Mouse (Mus musculus) lung, postnatal 4 days (tissue): ENCODE results near the gene Foxp2.

Experiments used
- DNase-seq, 2 experiments: peaks; one replicate each; pipeline ENCODE4 v3.0.0; 2021

Gene Foxp2

GRCm38 (mm10) chr6:14901183-14901970, at the start of gene Foxp2:
Gene Foxp2, plus strand, starts transcription at chr6:14901349.
- peak; percentile 70 to 81 for DNase-seq

GRCm38 (mm10) chr6:14885199-14885598, 15.9 kb upstream of the Foxp2 start:
- DNase-seq: no peak

DNA sequence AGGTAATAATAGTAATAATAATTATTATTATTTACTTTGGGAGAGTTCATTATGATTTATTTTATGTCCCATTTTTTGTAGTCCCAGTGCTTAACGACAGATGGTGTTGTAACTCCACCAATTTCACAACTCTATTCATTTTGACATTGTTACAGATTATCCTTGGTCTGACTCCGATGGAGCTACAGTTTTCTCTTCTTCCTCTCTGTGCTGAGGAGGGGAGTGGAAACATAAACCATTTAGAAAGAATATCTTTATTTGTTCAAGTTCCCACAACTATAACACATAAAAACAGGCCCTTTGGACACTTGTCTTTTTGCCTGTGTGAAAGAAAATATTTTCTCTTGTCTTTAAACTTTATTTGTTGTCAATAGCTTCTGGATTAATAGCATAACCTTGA, 4.1 kb upstream of the Foxp2 start:
- DNase-seq: peak in 1 of 2 experiments; percentile 11

DNA sequence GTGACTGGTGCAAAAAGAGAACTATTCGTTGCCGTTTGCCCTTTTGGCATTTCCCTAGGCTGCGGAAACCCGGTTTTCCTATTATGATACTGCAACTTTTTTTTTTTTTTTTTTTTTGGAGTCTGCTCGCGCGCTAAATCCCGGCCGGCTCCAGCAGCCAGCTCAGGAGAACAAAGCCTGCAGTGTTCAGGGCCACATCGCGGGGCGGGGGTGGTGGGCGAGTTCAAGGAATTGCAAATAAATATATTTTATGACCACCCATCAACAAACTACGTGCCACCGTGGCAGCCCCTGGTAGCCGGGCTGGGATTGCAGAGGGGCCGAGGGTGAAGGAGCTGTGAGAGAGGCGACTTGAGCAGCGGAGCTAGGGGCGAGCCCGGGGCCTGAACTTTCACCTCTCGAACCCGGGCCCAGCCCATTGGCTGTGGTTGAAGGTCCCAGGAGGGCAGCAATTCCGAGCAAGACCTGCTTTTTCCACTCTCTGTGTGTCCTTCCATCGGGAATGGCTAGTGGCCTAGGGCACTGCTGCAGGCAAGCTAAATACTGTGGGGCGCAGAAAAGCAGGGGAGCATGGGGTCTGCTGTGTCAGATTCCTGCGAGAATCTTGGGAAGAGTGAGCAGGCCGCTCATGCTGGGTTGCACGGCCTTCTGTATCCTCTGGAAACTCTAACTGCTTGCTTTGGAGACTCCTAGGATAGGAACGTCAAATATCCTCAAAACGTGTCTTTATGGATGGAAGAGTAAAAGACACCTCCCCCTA, 2.9 kb upstream of the Foxp2 start:
- peak; percentile 6 to 25 for DNase-seq

GRCm38 (mm10) chr6:14899021-14899610, 2.0 kb upstream of the Foxp2 start:
- DNase-seq: peak; percentile 12 to 20

- DNase-seq: peak; percentile 35 to 41
Observed at GRCm38 (mm10) chr6:14899936-14900578, 1.1 kb upstream of the Foxp2 start.

GRCm38 (mm10) chr6:14900579-14901021, 549 bp upstream of the Foxp2 start:
- peak; percentile 80 to 89 for DNase-seq

GRCm38 (mm10) chr6:14901971-14902670, 972 bp downstream of the Foxp2 start:
- DNase-seq: peak; percentile 11 to 23

DNA sequence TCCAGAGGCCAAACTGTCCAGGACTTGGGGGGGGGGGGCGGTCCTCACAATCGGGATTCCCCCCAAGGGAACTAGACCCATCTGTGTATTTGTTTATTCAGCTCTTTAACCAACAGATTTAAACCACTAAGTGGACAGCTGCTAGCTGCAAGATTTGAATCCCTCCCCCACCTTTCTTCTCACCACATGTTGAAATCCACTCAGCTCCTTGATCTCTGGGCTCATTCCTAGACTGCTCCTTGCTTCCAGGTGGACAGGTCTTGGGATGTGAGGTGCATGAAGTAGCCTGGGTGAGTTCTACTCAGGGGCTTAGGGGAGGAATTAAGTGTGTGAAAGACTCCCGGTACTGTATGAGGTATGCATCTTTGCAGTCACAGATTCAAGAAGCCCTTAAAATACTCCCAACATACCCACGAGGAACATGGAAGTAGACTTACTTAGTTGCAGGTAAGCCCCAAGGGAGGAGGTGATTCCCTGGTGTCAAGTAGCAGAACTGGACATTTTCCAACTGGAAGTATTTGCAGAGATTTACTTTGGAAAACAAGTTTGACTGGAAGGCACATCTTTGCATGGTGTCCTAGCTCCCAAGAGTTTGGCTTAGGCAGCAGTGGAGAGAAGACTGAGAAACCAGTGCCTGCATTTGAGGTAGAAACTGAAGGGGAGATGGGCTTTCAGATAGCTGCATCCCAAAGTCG, 2.3 kb downstream of the Foxp2 start:
- DNase-seq: no peak

- DNase-seq: no peak
Observed at GRCm38 (mm10) chr6:14915066-14915465, 13.9 kb downstream of the Foxp2 start.

DNA sequence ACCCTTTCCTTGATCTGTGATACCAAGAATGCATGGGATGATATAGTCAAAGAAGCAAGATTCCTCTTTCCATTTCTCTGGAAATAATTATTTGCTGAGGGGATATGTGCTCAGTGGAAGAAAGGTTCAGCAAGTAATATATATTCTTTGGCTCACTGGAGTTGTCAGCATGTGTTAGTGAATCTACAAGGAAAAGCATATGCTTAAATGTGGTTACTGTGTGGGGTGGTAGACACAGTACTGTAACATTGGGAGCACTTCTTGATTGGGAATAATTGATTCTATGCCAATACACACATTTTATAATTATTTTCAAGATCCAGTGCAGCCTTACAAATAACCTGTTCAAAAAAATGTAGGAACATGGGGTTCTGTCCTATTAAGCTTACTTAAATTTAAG, 21.6 kb downstream of the Foxp2 start:
- no peak for DNase-seq

DNA sequence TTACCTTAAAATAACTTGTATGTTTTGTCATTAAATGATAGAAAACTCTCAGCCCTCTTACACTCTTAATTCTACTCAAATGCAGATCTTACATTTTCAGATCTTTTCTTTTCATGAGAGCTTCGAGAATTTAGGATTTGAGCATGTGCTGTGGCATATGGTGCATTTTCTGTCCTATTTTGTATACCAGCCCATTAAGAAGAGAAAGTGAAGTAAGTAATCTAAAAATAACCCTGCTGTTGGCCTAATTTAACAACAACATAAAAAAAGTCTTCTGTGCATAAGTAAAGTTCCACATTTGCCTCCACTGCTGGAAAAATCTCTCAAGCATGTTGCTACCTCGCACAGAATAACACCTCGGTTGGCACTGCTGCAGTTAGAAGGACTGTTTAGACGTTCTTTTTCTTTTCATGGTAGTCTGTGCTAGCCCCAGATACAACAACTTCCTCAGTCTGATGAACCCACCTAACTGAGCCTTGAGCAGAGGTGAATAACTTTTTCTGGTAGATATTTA, 23.9 kb downstream of the Foxp2 start:
- no peak for DNase-seq

GRCm38 (mm10) chr6:14951060-14951459, 49.9 kb downstream of the Foxp2 start:
- no peak for DNase-seq

DNA sequence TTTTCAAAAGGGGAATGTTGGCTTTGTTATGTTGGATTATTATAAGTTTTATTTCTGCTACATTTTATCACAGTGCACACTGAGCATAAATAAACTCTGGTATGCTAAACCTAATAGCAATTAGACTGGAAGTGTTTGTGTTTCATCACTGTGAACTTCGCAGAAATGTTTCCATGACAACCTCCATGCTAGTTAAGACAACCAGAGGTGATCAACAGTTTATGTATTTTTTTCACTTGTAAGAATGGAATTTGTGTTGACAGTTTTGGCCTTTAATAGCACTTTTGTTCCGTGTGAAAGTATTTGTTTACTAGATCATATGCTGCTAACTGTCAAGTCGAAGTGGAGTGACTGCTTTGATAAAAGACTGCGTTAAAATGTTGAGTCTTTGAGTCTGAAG, 51.6 kb downstream of the Foxp2 start:
- no peak for DNase-seq

DNA sequence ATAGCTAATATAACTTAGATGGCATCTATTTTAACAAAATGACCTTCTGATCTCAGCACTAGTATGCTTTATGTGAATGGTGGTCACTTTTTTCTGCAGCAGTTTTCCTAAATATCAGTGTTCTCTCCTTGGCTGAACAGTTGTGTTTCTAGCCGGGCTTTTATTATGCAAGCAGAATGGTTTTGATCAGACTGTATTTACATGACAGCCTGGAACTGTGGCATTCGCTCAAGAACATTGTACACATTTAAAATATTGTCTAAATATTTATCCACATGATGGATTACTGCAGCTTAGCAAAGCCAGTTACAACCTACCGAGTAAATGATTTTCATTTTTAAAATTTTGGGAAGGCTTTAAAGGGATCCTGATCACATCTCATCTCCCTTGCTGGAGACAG, 75.9 kb downstream of the Foxp2 start:
- no peak for DNase-seq

GRCm38 (mm10) chr6:14978201-14978600, 77.1 kb downstream of the Foxp2 start:
- no peak for DNase-seq

- peak in 1 of 2 experiments; percentile 6 for DNase-seq
Observed at GRCm38 (mm10) chr6:15008113-15008512, 107.0 kb downstream of the Foxp2 start.

- no peak for DNase-seq
Observed at GRCm38 (mm10) chr6:15028488-15028887, 127.3 kb downstream of the Foxp2 start.

GRCm38 (mm10) chr6:15029446-15030125, 128.4 kb downstream of the Foxp2 start:
- DNase-seq: no peak

- DNase-seq: no peak
Observed at GRCm38 (mm10) chr6:15063246-15063645, 162.1 kb downstream of the Foxp2 start.

DNA sequence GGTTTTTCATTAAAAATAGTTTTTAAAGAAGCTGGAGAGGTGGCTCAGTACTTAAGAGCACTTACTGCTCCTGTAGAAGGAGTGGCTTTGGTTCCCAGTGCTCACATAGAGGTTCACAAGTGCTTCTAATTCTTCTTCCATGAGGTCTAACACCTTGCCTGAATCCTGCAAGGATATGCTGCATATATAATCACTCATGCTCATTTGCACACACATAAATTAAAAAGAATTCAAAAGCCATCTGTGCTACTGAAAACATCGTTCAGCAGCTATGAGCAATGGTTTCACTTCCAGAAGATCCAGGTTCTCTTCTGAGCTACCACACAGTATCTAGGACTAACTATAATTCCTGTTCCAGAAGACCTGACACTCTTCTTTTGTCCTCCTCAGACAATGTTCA, 200.4 kb downstream of the Foxp2 start:
- no peak for DNase-seq
